Mouse (Mus musculus): ENCODE data around the gene Slc24a2. TPM values are rescaled to one million over a fixed set of nuclear protein-coding genes. Genes with fewer than 3 reads are reported as not detected.

Gene Slc24a2
- polyA plus RNA-seq (2017; shearing (Covaris generic)): under 1 TPM in 1 of 2 experiments, not detected in 1; 0.12 TPM

GRCm38 (mm10) chr4:87229960-87230551 lies at the start of gene Slc24a2:
TSS of gene Slc24a2 (minus strand) at chr4:87230477.

Measured in activated CD4-positive, CD25-positive, alpha-beta regulatory T cell (primary cell).